Mouse (Mus musculus): ENCODE data around the gene Large1.
"Not testable (repeated sequence)": the region's sequence is repeated elsewhere in the genome, so short reads cannot be mapped to it uniquely, and the experiment has no call there.

Large1 gene

GRCm38 (mm10) chr8:73160945-73161344 is 192.4 kb downstream of the Large1 start:
- no peak for DNase-seq

GRCm38 (mm10) chr8:73147236-73147635 is 206.1 kb downstream of the Large1 start:
- DNase-seq, result no peak

DNA sequence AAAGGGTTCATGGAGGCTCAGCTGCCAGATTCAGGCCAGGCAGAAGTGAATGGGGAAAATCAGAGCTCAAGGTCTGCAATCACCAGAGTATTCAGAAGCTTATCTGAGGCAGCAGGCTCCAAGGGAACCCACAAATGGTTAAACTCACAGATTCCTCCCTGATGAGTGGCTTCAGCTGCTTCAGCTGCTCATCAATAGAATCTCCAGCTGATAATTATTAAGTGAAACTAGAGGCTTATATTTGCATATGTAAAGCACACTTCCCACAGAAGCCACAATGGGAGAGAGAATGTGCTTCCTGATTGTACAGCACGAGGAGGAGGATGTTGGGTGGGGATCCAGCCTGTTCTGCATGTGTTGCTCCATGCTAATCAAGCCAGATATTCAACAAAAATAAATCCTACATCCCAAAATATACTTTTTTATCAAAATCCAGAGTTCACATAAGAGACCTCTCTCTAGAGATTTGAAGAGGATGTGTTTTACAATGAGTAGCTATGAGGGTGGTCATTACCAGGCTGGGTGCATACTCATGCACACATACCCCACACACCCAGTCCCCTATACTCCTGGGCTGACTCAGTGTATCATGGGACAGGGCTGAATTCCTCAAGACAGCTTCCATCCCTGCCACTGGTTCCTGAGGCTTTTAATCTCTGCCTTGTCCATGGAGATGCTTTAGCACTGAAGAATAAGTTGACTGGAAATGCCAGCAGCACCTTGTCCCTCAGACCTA is 210.5 kb downstream of the Large1 start:
- DNase-seq, result no peak

GRCm38 (mm10) chr8:73135397-73135796 is 217.9 kb downstream of the Large1 start:
- DNase-seq, result no peak

DNA sequence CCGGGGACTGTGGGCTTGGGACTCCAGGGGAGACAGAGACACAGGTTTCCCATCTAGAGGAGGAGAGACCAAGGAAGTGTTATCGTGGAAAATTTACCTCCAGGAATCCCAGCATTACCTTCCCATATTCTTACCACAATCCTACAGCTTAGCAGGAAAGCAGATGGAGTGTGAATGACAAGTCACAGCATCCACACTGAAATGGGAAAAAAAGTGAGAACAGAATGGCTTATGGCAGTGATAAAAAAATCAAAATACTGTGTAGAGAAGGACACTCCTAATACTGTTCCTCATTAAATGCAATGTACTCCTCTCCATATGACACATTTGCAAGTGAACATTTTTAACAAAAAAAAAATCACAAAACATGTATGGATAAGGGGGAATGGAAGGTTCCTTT is 221.3 kb downstream of the Large1 start:
- no peak for DNase-seq

DNA sequence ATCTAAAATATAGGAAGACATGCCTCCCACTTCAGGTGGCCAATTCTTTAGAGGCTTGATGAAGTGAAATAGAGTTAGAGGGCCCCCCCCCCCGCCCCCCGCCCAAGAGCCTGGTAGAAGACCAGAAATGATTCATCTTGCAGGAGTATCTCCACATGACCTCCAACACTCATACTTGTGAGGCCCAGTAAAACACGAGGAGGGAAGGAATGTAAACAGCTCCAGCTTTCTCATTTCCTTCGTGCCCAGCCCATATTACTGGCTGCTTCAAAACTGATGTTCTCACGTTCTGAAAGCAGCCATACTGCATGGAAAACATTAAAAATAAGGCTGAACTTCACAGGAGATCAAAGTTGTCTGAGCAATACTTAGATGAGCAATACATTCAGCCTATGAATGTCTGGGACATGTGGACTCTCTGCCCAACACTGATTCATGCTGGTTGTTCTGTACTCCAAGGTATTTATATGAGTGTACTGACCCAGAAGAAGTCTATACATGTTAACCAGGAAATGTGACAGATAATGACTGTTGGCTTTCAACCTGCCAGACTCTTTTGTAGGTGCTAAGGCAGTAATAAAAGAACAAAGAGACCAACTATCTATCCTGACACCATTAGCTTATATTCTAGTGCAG is 229.4 kb downstream of the Large1 start:
- no peak for DNase-seq

- DNase-seq, result no peak
Observed at GRCm38 (mm10) chr8:73112332-73112895, 240.9 kb downstream of the Large1 start.

- no peak for DNase-seq
Observed at GRCm38 (mm10) chr8:73104089-73104488, 249.3 kb downstream of the Large1 start.

DNA sequence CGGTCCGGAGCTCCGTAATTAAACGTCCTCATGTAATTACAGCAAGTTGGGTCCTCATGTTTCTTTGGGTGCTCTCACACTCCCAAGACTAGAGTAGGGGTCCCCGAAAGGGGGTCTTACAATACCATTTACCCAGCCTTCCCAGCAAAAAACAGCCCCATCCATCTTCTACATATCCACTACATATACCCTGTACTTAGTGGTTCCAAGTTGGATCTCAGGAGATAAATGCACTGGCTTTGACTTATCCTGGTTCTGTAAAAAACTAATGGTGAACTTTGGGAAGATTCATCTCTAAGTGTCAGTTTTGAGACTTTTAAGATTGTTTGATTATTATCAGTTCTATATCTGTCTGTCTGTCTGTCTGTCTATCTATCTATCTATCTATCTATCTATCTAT is 252.3 kb downstream of the Large1 start:
- no peak for DNase-seq

- DNase-seq, result not testable (repeated sequence)
Observed at GRCm38 (mm10) chr8:73100607-73101006, 252.7 kb downstream of the Large1 start.

DNA sequence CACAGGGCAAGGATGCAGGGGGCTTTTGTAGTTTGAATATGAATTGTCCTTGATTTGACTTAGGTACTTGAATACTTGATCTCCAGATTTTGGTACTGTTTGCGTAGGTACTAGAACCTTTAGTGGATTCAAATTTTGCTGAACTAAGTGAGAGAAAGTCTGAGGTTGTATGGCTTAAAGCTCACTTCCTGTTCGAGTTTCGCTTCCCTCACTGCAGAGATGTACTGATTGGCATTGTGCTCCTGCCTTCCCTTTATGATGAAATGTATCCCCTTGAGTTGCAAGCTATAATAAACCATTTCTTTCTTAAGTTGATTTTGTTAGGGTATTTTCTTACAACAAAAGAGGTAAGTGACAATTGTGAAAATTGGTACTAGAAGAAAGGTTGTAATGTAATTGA is 253.8 kb downstream of the Large1 start:
- no peak for DNase-seq

- no peak for DNase-seq
Observed at GRCm38 (mm10) chr8:73096952-73097351, 256.4 kb downstream of the Large1 start.

DNA sequence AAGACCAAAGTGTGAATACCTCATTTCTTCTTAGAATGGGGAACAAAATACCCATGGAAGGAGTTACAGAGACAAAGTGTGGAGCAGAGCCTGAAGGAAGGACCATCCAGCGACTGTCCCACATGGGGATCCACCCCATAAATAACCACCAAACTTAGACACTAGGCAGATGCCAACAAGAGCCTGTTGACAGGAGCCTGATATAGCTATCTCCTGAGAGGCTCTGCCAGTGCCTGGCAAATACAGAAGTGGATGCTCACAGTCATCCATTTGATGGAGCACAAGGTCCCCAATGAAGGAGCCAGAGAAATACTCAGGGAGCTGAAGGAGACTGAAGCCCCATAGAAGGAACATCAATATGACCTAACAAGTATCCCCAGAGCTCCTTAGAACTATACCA is 275.6 kb downstream of the Large1 start:
- not testable (repeated sequence) for DNase-seq

DNA sequence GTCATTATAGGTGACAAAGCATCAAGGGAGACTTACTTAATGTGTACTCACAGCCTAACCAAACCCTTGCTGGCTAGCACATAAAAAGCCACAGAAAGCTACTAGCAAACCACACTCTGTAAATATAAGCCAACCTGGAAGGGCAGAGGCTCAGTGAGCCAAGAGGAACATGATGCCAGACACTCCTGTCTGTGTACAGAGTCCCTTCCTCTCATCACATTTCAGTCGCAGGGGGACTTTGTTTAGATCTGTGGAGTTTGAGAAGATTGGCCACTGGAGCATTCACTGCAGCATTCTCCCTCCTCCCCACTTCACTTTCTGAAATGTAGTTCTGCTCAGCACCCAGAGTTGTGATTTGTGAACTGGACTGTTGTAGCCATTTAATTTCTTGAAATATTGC is 291.9 kb downstream of the Large1 start:
- no peak for DNase-seq

GRCm38 (mm10) chr8:73054726-73055125 is 298.6 kb downstream of the Large1 start:
- no peak for DNase-seq

GRCm38 (mm10) chr8:73053878-73054277 is 299.5 kb downstream of the Large1 start:
- DNase-seq, result no peak

DNA sequence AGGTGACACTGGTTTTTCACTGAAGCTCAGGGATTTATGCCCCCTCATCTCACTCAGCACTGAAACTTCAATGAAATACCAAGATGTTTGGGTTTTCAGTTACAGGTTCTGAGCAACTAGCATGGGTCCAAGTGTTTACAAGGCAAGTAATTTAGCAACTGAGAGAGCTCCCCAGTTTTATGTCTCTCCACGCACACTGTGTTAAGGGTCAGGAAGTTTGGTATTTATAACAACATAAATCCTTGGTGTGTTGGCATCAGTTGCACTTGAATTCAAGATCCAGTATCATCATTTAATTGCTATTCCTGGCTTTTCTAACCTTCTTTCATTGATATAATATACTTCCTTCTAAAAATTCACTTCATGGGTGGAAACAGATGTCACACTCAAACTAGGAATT is 300.9 kb downstream of the Large1 start:
- no peak for DNase-seq

DNA sequence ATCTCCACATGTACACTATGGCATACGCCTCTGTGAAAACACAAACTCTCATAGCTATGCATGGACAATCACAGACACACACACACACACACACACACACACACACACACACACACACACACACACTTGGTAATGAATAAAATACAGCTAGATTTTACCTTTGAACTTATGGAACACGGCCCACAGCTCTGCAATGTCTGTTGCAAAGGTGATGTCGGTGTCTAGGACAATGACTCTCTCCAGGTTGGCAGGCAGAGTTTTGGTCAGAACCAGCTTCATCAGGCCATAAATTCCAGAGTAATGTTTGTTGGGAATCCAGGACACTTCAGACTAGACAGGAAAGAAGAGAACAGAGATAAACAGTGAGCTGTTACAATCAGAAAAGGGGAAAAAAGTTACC is 305.2 kb downstream of the Large1 start:
- no peak for DNase-seq

GRCm38 (mm10) chr8:73029787-73030186 is 323.6 kb downstream of the Large1 start:
- DNase-seq, result no peak

- DNase-seq, result no peak
Observed at GRCm38 (mm10) chr8:73018241-73018640, 335.1 kb downstream of the Large1 start.

DNA sequence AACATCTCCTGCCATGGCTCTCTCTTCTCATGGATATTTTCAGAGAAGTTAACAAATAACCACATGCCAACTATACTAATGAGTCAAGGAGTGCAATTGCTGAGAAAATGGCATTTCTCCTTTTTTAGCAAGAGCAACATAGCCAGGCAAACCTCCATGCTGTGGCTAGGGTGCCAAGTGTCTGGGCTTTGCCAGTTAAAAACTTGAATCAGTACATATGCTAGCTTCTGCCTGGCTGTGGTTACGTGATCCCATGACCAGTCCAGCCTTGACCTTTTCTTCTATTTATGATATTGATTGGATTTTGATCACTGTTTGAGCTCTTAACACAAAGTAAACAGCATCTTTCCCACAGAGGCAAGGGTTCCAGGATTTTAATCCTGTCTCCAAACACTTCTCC is 335.7 kb downstream of the Large1 start:
- no peak for DNase-seq

GRCm38 (mm10) chr8:73016303-73016702 is 337.0 kb downstream of the Large1 start:
- no peak for DNase-seq

DNA sequence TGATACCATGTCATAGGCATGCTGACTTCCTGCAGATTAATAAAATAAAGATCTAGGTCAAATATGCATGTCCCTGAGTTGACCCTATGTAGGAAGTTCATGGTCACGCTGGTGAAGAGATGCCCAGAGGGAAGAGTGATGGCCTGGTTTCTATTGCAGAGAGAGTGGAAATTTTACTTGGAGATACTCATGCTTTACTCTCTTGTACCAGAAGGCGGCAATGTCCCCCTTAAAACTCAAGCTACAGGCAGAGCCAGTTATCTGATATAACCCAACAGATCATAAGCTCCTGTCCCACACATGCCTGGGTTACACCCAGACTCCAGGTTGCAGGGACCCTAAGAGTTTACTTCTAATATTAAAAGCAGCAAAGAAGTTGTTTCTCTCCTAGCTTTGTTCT is 345.9 kb downstream of the Large1 start:
- DNase-seq, result peak; percentile 28

DNA sequence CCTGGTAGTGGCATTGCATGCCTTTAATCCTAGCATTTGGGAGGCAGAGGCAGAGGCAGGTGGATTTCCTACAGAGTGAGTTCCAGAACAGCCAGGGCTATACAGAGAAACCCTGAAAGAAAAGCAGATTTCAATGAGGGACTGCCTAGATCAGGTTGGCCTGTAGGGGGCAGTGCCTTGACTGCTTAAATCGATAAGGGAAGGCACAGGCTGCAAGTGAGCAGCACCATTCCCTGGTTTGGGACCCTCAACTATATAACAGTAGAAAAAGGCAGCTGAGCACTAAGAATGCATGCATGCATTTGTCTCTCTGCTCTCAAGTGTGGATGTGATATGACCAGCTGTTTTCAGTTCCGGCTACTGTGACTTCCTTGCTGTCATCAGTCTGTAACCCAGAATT is 349.5 kb downstream of the Large1 start:
- peak; percentile 67 for DNase-seq
